Mouse (Mus musculus): ENCODE measurements around the gene Nae1.

Nae1 gene

GRCm38 (mm10) chr8:104533551-104533950, 886 bp downstream of the Nae1 start:
- DNase-seq (ENCODE audit: low read depth, low spot score): no peak

GRCm38 (mm10) chr8:104529671-104530070, 4.8 kb downstream of the Nae1 start:
- no peak for DNase-seq (ENCODE audit: low read depth, low spot score)

DNA sequence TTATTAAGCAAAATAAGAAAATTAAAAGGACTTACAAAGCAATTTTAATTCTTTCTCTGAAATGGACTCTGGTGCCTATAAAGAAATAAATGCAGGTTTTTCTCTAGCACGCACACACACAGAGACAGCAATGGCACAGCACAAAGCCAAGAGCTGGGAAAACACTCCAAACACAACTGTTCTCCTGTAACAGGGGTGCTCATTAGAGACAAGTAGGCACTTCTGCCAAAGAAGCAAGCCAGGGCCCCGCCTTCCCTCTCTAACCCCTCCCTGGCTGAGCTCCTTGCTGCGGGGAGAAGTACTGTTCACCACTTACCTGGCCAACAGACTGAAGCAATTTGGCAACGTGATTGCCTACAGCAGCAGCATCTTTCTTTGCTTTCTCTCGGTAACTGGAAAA, 16.6 kb downstream of the Nae1 start:
- no peak for DNase-seq (ENCODE audit: low read depth, low spot score)

DNA sequence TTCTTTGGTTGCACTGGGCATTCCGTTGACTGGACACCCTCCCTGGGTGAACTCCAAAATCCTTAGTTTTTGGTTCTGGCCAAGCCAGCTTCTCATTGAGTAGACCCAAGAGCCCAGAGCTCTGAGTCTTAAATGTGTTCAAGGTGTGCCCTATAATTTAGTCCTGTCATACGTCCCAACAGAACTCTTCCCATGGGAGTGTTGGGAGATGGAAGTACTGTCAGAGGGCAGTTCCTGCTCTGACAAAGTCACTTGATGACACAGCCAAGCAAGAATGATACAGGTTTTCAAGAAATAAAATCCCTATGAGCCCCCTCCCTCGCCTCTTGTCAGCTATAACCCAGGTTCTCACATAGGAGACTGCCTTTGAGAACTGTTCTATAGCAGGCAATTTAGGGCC, 24.3 kb downstream of the Nae1 start:
- no peak for DNase-seq (ENCODE audit: low read depth, low spot score)

DNA sequence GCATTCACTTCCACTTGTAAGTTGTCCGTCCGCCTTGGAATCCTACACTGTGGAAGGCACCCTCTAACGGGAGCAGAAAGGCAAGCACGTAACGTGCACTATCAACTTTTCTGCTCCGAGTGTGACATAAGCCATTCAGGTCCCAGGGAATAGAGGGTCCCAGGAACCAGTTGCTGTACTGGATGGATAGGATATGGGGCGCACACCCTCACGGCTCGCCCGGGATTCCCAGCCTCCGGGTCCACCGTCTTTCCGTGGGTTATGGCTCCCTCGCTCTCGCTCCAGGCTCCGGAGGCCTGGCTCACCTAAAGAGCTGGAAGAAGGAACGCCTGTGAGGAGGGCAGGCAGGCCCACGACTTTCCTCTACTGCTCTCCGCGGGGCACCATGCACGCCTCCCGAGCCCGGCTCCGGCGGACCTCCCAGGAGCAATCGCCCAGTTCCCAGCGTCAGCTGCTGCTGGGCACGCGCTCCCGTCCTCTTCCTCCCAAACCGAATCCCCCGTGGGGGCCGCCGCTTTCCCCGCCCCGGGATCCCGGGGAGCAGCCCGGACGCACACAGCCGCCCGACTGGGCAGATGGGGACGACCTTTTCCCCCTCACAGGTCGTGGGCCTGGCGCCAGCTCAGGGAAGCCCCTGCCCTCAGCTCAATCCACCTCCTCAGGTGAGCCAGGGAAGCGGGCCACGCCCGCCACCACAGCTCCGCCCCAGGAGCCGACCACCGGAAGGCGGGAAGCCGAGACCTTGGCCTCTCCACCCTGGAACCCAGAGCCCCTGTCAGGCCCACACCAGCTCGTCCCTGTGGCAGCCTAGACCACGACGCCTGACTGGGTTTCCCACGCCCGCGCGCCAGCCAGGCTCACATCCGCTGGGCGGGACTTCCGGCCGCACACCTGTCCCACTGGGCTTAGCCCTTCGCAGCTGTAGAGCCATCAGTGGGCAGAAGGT, 25.1 kb downstream of the Nae1 start, which contains the start of gene Terb1:
Gene Terb1 (minus strand): TSS at position 850 of the 946 bp plus-strand sequence.
- peak; percentile 75 for DNase-seq (ENCODE audit: low read depth, low spot score)

DNA sequence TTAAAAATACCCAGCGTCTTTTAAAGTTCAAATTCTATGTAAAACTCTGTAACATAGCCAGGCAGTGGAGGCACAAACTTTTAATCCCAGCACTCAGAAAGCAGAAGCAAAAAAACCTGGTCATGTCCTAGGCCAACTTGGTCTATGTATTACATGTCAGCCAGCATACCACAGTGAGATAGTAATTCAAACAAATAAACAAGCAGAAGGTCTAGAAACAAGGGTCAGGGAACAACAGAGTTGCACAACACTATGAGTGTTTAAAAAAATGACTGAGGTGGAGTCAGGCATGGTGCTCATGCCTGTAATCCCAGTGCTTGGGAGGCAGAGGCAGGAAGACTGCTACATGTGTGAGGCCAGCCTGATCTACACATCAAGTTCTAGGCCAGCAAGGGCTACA, 55.3 kb downstream of the Nae1 start:
- no peak for DNase-seq (ENCODE audit: low read depth, low spot score)

GRCm38 (mm10) chr8:104472465-104472864, 62.0 kb downstream of the Nae1 start:
- DNase-seq (ENCODE audit: low read depth, low spot score): no peak

DNA sequence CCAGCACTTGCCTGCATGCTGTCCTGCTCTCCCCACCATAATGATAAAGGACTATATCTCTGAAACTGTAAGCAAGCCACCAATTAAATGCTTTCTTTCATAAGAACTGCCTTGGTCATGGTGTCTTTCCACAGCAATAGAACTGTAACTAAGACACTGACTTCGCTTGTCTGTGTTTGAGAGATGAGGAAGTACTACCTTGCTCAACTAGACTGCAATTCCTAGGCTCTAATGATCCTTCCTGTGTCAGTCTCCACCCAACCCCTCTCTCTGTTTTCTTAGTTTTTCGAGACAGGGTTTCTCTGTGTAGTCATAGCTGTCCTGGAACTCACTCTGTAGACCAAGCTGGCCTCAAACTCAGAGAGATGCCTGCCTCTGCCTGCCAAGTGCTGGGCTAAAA, 67.0 kb downstream of the Nae1 start:
- no peak for DNase-seq (ENCODE audit: low read depth, low spot score)

All from ZHBTc4 (cell line).